Mouse (Mus musculus) lung, adult 2 months (tissue): ENCODE measurements at regions not wholly inside any gene's neighbourhood (a gene's known extent, or its start where the extent isn't known, plus 50 kb on each side); places are given as distances from the start of the nearest gene placed in this dataset.

Experiments used
- CTCF ChIP-seq: fragments of 200-500 bp; IDR thresholded peaks from 2 replicates; pipeline ENCODE4 v1.5.1; 2011; ENCODE audit warnings: mild to moderate bottlenecking, low read length, control low read depth; ENCODE audit not compliant: insufficient read depth
- POLR2A ChIP-seq: fragments of 200-500 bp; IDR thresholded peaks from 2 replicates; pipeline ENCODE4 v1.6.1; 2011; ENCODE audit warnings: low read depth, mild to moderate bottlenecking, control low read depth, low read length, borderline replicate concordance; ENCODE audit errors: extremely low read depth

DNA sequence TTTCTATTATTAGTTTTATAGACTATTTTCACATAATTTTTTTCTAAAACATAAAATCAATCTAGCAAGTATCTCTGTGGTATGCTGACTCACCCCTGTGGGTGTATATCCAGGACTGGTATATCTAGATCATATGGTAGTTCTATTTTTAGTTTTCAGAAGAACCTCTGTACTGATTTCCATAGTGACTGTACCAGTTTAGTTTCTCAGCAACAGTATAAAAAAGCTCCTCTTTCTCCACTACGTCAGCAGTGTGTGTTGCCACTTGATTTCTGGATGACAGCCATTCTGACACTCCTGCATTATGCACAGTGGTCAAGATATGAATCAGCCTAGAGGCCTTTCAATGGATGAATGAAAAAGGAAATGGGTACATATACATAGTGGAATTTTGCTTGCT lies 2338.6 kb downstream of the A830018L16Rik start:
- TF ChIP-seq CTCF (no peak), POLR2A (no peak)
